In genomic region chr7:135567582-135567981, GRCm38 (mm10) we compare ENCODE assay signal across 25 mouse cellular contexts. TPM values are rescaled to one million over a fixed set of nuclear protein-coding genes. Genes with fewer than 3 reads are reported as not detected.
DNase-seq lines count a peak whose midpoint lies in the region; ATAC-seq and TF ChIP-seq lines count a peak whose summit lies in the region.
"Had no signal": no experiment of that assay in that cellular context is flagged by ENCODE, and none has a peak within 500 bp of the region (broad histone marks: within the 10 kb centered on the region; RNA-seq: fewer than 3 reads in every experiment).

No protein-coding gene starts in this region.

- H3K4me3 ChIP-seq in G1E (ENCODE audit: low read depth, low read length), result no peak overlapping the region
- H3K4me3 ChIP-seq in megakaryocyte, embryonic 14.5 days (replicated peaks), result peak overlapping the region; percentile 2
- H3K4me3 ChIP-seq in forebrain, embryonic 14.5 days (ENCODE audit: low read depth, low read length), result no peak overlapping the region
- H3K4me3 ChIP-seq: embryonic facial prominence, embryonic 12.5 days; gastrocnemius, adult 2 months; heart, embryonic 13.5 days; hindbrain, embryonic 15.5 days had no signal

- H3K27me3 ChIP-seq in G1E (ENCODE audit: insufficient read depth, low read length), result no peaks in the 10 kb centered on the region
- no peaks in the 10 kb centered on the region for H3K27me3 ChIP-seq in megakaryocyte, embryonic 14.5 days (replicated peaks)
- no peaks in the 10 kb centered on the region for H3K27me3 ChIP-seq in forebrain, embryonic 14.5 days (replicated peaks; ENCODE audit: control insufficient read depth, insufficient read depth, low read length)
- H3K27me3 ChIP-seq: embryonic facial prominence, embryonic 12.5 days; heart, embryonic 13.5 days; hindbrain, embryonic 15.5 days had no signal

- peaks cover 92% of the 10 kb centered on the region for H3K4me1 ChIP-seq in G1E (ENCODE audit: insufficient read depth, low read depth, low read length)
- peaks cover 100% of the 10 kb centered on the region for H3K4me1 ChIP-seq in megakaryocyte, embryonic 14.5 days
- H3K4me1 ChIP-seq in forebrain, embryonic 14.5 days (ENCODE audit: control insufficient read depth, insufficient read depth, low read length), result no peaks in the 10 kb centered on the region
- H3K4me1 ChIP-seq: heart, embryonic 13.5 days had no signal

- peaks cover 97% of the 10 kb centered on the region for H3K36me3 ChIP-seq in G1E (replicated peaks)
- H3K36me3 ChIP-seq in megakaryocyte, embryonic 14.5 days (replicated peaks; ENCODE audit: low read length), result peaks cover 86% of the 10 kb centered on the region
- no peaks in the 10 kb centered on the region for H3K36me3 ChIP-seq in forebrain, embryonic 14.5 days (ENCODE audit: control insufficient read depth, insufficient read depth, low read length)
- H3K36me3 ChIP-seq: embryonic facial prominence, embryonic 12.5 days; heart, embryonic 13.5 days; hindbrain, embryonic 15.5 days had no signal

- no peak overlapping the region for H3K27ac ChIP-seq in forebrain, embryonic 14.5 days (ENCODE audit: low read depth, low read length)
- H3K27ac ChIP-seq: embryonic facial prominence, embryonic 12.5 days; gastrocnemius, adult 2 months; heart, embryonic 13.5 days; hindbrain, embryonic 15.5 days had no signal

- DNase-seq in frontal cortex, postnatal 25 days (ENCODE audit: low spot score in 2 of 2), result no peak
- DNase-seq in G1E (ENCODE audit: low spot score), result no peak
- no peak for DNase-seq in adrenal gland, adult 18-20 months (ENCODE audit: low spot score in 2 of 2)
- DNase-seq in heart, adult 9 months (ENCODE audit: low spot score in 2 of 2), result no peak
- DNase-seq in forebrain, embryonic 14.5 days (ENCODE audit: low spot score), result no peak
- DNase-seq: adrenal gland, postnatal 10 days; cerebellum, adult 11-12 months; cerebellum, adult 9-10 months; cerebellum, postnatal 25 days; gastrocnemius, adult 2 months; gastrocnemius, postnatal 25 days; heart, postnatal 36 days had no signal

- 80% methylated on average over 1 of the region's 1 CpGs for WGBS in forebrain, embryonic 14.5 days

- ATAC-seq in frontal cortex, adult (ENCODE audit: low TSS enrichment), result peak; percentile 32; the same call in 1 of the 2 replicates
- peak; percentile 29; the same call in 1 of the 2 replicates for ATAC-seq in G1E (ENCODE audit: extremely low read depth, insufficient number of reproducible peaks, low FRiP score, poor library complexity, severe bottlenecking)
- ATAC-seq in forebrain, embryonic 14.5 days, result no peak
- ATAC-seq: CD4-positive, CD25-positive, alpha-beta regulatory T cell, adult 4 months; forebrain, embryonic 16.5 days had no signal

- no peak overlapping the region for H3K4me2 ChIP-seq in forebrain, embryonic 14.5 days (ENCODE audit: low read length)
- H3K4me2 ChIP-seq: embryonic facial prominence, embryonic 12.5 days; heart, embryonic 13.5 days; hindbrain, embryonic 15.5 days had no signal

- no peak overlapping the region for H3K9ac ChIP-seq in forebrain, embryonic 14.5 days (ENCODE audit: low read length)
- H3K9ac ChIP-seq: embryonic facial prominence, embryonic 12.5 days; heart, embryonic 13.5 days; hindbrain, embryonic 15.5 days had no signal

- no peaks in the 10 kb centered on the region for H3K9me3 ChIP-seq in G1E (replicated peaks)
- no peaks in the 10 kb centered on the region for H3K9me3 ChIP-seq in megakaryocyte, embryonic 14.5 days
- 0 out of 2 replicates have a peak, but pooled peaks cover 3% of the 10 kb centered on the region for H3K9me3 ChIP-seq in forebrain, embryonic 14.5 days (replicated peaks; ENCODE audit: control insufficient read depth, low read length)
- H3K9me3 ChIP-seq: heart, embryonic 13.5 days; hindbrain, embryonic 15.5 days had no signal

- no peak for TF ChIP-seq CTCF in G1E (IDR thresholded peaks at IDR 0.05; ENCODE audit: low read depth, low read length)

RNA-seq across cellular contexts. Expression of gene Ptpre, which starts 30.3 kb away (rescaled TPM):
- total RNA-seq in G1E (2014; fragmentation: Nextera tagmentation) (154 and 161 TPM in 2 replicates), G1E (2017) (109 and 119 TPM in 2 replicates)
- polyA plus RNA-seq in G1E (2012), result 30.5 and 31.4 TPM in 2 replicates
- 7.7 and 12.3 TPM in 2 replicates for polyA plus RNA-seq in megakaryocyte, embryonic 14.5 days (2012; ENCODE audit: insufficient read depth, low replicate concordance)
- 1 to 10 TPM; 3.5 to 4.2 TPM for total RNA-seq in adrenal gland, adult 18-20 months (2021)
- polyA plus RNA-seq in forebrain, embryonic 14.5 days (2014; fragmentation: Nextera tagmentation; extraction: Ambion mirVana), result 1.9 and 2.5 TPM in 2 replicates

RNA-seq across cellular contexts. Expression of gene Clrn3, which starts 39.1 kb away (rescaled TPM):
- not detected in 2 replicates for total RNA-seq in G1E (2014; fragmentation: Nextera tagmentation)
- total RNA-seq in G1E (2017), result 0.06 and 0.11 TPM in 2 replicates
- not detected in 2 replicates for polyA plus RNA-seq in G1E (2012)
- not detected in 2 replicates for polyA plus RNA-seq in megakaryocyte, embryonic 14.5 days (2012; ENCODE audit: insufficient read depth, low replicate concordance)
- not detected for total RNA-seq in adrenal gland, adult 18-20 months (2021)
- polyA plus RNA-seq in forebrain, embryonic 14.5 days (2014; fragmentation: Nextera tagmentation; extraction: Ambion mirVana), result not detected in 2 replicates
- total RNA-seq: adrenal gland, postnatal 10 days; gastrocnemius, adult 2 months; gastrocnemius, postnatal 25 days; granulocyte monocyte progenitor cell, adult 5-6 weeks; heart, postnatal 36 days; MEL had no signal
- polyA plus RNA-seq: CD4-positive, CD25-positive, alpha-beta regulatory T cell, adult 4 months; cortical plate, adult 2 months; embryonic facial prominence, embryonic 12.5 days; forebrain, embryonic 11.5 days; forebrain, embryonic 16.5 days; heart, embryonic 13.5 days; heart, postnatal 0 days; hindbrain, embryonic 11.5 days; hindbrain, embryonic 15.5 days had no signal
